ENCODE assay signal across 20 mouse cellular contexts in the genomic region with DNA sequence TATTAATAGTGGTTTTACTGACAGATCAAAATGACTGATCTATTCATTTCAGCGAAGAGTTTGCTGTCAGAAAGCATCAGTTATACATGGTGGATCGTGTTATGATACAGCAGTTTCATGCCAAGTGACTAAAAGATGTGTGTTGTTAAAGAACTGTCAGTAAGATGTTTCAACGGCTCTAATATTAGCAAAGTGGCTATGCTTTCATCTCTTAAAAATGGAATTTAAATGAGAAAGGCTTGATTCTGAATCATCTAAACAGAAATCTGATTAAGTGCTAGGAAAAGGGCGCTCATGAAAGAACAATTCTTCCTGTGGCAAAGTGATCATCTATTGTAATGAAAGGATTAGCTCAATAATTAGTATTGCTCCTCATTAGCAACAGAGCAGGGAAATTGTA.
"Had no signal": no experiment of that assay in that cellular context is flagged by ENCODE, and none has a peak within 500 bp of the region (broad histone marks: within the 10 kb centered on the region; RNA-seq: fewer than 3 reads in every experiment).

No protein-coding gene starts in this region.

- H3K4me1 ChIP-seq: midbrain, embryonic 15.5 days; neural tube, embryonic 13.5 days had no signal

- DNase-seq: kidney, adult 11 months; kidney, adult 8-10 months; kidney, postnatal 14 days; kidney, postnatal 4 days; liver, postnatal 0 days; lung, embryonic 14.5 days; lung, postnatal 4 days; right cerebral cortex, adult 18-20 months; right cerebral cortex, postnatal 14 days; right cerebral cortex, postnatal 4 days; thymus, adult 2 months; thymus, postnatal 14 days; thymus, postnatal 4 days had no signal

- H3K9ac ChIP-seq: liver, embryonic 14.5 days; liver, postnatal 0 days; lung, embryonic 14.5 days; midbrain, embryonic 15.5 days; neural tube, embryonic 13.5 days had no signal

- H3K27me3 ChIP-seq: midbrain, embryonic 15.5 days; neural tube, embryonic 13.5 days had no signal

- H3K4me2 ChIP-seq: lung, embryonic 14.5 days; midbrain, embryonic 11.5 days; midbrain, embryonic 15.5 days; neural tube, embryonic 13.5 days had no signal

- H3K27ac ChIP-seq: liver, embryonic 14.5 days; midbrain, embryonic 15.5 days; neural tube, embryonic 13.5 days; stomach, postnatal 0 days had no signal

- H3K36me3 ChIP-seq: midbrain, embryonic 15.5 days; neural tube, embryonic 13.5 days had no signal

- ATAC-seq: liver, postnatal 0 days; lung, postnatal 0 days; midbrain, embryonic 15.5 days had no signal

- H3K4me3 ChIP-seq: midbrain, embryonic 15.5 days; myocyte; neural tube, embryonic 13.5 days had no signal

- H3K9me3 ChIP-seq: midbrain, embryonic 15.5 days; neural tube, embryonic 13.5 days had no signal
